Mouse (Mus musculus): ENCODE data around the gene Park7. TPM values are rescaled to one million over a fixed set of nuclear protein-coding genes. Genes with fewer than 3 reads are reported as not detected.

Park7 gene
- polyA plus RNA-seq, 1 experiment from 2014 or later: 227 TPM

GRCm38 (mm10) chr4:150917336-150918027 is 3.2 kb upstream of the Park7 start:
- no peak for ATAC-seq
- H3K4me1 ChIP-seq (ENCODE audit: insufficient read depth): peaks cover 25% of the 10 kb centered on the region
- no peaks in the 10 kb centered on the region for H3K27me3 ChIP-seq (ENCODE audit: insufficient read depth, low read length)
- 57% methylated on average over 8 of the region's 8 CpGs for WGBS (ENCODE audit: insufficient replicate concordance)
- H3K9ac ChIP-seq (replicated peaks): no peak overlapping the region
- H3K4me2 ChIP-seq (ENCODE audit: low read depth, low read length): no peak overlapping the region
- TF ChIP-seq EP300 (IDR thresholded peaks at IDR 0.05; ENCODE audit: low read depth) (no peak), CTCF (IDR thresholded peaks at IDR 0.05; ENCODE audit: low read depth) (no peak)
- H3K36me3 ChIP-seq (replicated peaks; ENCODE audit: insufficient read depth, low read length): no peaks in the 10 kb centered on the region
- no peak for DNase-seq
- H3K27ac ChIP-seq (ENCODE audit: low read depth): 0 out of 2 replicates have a peak overlapping the region, but pooled peaks have one; percentile 48
- H3K4me3 ChIP-seq (ENCODE audit: low read depth, low read length): no peak overlapping the region
- no peaks in the 10 kb centered on the region for H3K9me3 ChIP-seq (ENCODE audit: low read length)

- ATAC-seq (no peak), DNase-seq (no peak)
- Histone ChIP-seq H3K36me3 (replicated peaks; ENCODE audit: insufficient read depth, low read length) (no peaks in the 10 kb centered on the region), H3K9ac (replicated peaks) (peak overlapping the region; percentile 86), H3K4me2 (ENCODE audit: low read depth, low read length) (peak overlapping the region; percentile 80), H3K4me1 (ENCODE audit: insufficient read depth) (peaks cover 25% of the 10 kb centered on the region), H3K9me3 (ENCODE audit: low read length) (no peaks in the 10 kb centered on the region), H3K4me3 (ENCODE audit: low read depth, low read length) (peak overlapping the region; percentile 81), H3K27ac (ENCODE audit: low read depth) (peak overlapping the region; percentile 97), H3K27me3 (ENCODE audit: insufficient read depth, low read length) (no peaks in the 10 kb centered on the region)
- no peak for TF ChIP-seq CTCF (IDR thresholded peaks at IDR 0.05; ENCODE audit: low read depth)
- TF ChIP-seq EP300 (IDR thresholded peaks at IDR 0.05; ENCODE audit: low read depth): no peak
- WGBS (ENCODE audit: insufficient replicate concordance): 45% methylated on average over 10 of the region's 10 CpGs
These were observed 1.1 kb upstream of the Park7 start for GRCm38 (mm10) chr4:150915181-150915906.

DNA sequence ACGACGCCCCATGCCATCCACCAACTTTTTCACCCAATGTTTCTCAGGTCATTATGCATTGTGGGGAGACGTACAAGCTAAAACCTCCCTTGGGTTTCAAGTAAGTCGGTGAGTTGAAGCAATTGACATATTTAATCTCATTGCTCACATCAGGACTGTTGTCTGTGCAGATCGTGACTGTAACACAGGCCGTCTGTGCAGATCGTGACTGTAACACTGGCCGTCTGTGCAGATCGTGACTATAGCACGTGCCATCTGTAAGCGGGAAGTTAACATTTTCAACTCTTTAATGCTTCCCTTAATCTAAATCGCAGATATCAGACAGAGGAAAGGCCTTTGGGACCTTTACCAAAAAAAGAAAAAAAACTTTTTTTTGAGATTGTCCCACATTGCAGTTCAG is 494 bp downstream of the Park7 start:
- no peaks in the 10 kb centered on the region for H3K36me3 ChIP-seq (replicated peaks; ENCODE audit: insufficient read depth, low read length)
- H3K9ac ChIP-seq (replicated peaks): peak overlapping the region; percentile 86
- H3K4me1 ChIP-seq (ENCODE audit: insufficient read depth): peaks cover 34% of the 10 kb centered on the region
- ATAC-seq: no peak
- H3K4me2 ChIP-seq (ENCODE audit: low read depth, low read length): peak overlapping the region; percentile 80
- H3K27ac ChIP-seq (ENCODE audit: low read depth): peak overlapping the region; percentile 97
- TF ChIP-seq CTCF (IDR thresholded peaks at IDR 0.05; ENCODE audit: low read depth): no peak
- no peak for TF ChIP-seq EP300 (IDR thresholded peaks at IDR 0.05; ENCODE audit: low read depth)
- no peaks in the 10 kb centered on the region for H3K9me3 ChIP-seq (ENCODE audit: low read length)
- WGBS (ENCODE audit: insufficient replicate concordance): 13% methylated on average over 12 of the region's 12 CpGs
- DNase-seq: no peak
- peak overlapping the region; percentile 81 for H3K4me3 ChIP-seq (ENCODE audit: low read depth, low read length)
- H3K27me3 ChIP-seq (ENCODE audit: insufficient read depth, low read length): no peaks in the 10 kb centered on the region

DNA sequence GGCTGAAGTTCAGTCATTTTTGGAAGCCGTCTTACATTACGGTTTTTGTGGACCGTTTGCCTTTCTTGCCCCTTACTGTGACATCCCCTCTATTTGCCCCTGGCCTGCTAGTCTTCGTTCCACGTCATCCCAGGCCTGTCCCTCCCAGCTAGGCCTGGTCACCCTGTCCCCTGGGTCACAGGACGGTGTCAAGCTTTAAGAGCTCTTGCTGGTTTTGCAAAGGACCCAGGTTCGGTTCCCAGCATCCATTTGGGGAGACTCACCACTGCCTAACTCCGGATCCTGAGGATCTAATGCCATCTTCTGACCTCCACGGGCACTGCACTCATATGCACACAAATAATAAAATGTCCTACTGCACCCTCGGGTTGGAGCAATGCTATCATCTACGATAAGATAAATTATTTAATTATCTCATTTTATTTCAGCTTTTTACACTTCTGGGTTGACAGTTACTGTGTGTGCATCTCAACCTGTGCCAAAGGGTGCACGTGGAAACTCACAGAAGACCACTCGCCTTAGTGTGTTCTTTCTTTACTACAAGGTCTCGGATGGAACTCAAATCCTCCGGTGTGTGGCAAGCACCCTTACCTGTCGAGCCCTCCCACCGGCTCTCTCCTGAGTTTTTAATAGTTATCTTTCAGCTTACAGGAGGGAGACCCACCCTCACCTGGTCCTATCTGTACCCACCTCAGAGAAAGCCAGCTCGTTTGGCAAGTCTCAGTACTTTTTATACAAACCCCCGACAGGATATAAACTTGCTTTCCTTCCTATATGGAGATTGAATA is 3.9 kb downstream of the Park7 start:
- no peak for DNase-seq
- TF ChIP-seq EP300 (IDR thresholded peaks at IDR 0.05; ENCODE audit: low read depth) (no peak), CTCF (IDR thresholded peaks at IDR 0.05; ENCODE audit: low read depth) (0 out of 2 replicates have a peak, but pooled peaks have one; percentile 14)
- ATAC-seq: no peak
- Histone ChIP-seq H3K4me2 (ENCODE audit: low read depth, low read length) (peak overlapping the region; percentile 94), H3K27ac (ENCODE audit: low read depth) (peak overlapping the region; percentile 56), H3K36me3 (replicated peaks; ENCODE audit: insufficient read depth, low read length) (peaks cover 15% of the 10 kb centered on the region), H3K9me3 (ENCODE audit: low read length) (no peaks in the 10 kb centered on the region), H3K9ac (replicated peaks) (peak overlapping the region; percentile 16; the same call in 1 of the 2 replicates), H3K4me1 (ENCODE audit: insufficient read depth) (peaks cover 32% of the 10 kb centered on the region), H3K27me3 (ENCODE audit: insufficient read depth, low read length) (no peaks in the 10 kb centered on the region), H3K4me3 (ENCODE audit: low read depth, low read length) (peak overlapping the region; percentile 78)
- WGBS (ENCODE audit: insufficient replicate concordance): 87% methylated on average over 19 of the region's 19 CpGs

- DNase-seq: peak; percentile 100
- H3K36me3 ChIP-seq (replicated peaks; ENCODE audit: insufficient read depth, low read length): peaks cover 20% of the 10 kb centered on the region
- H3K4me2 ChIP-seq (ENCODE audit: low read depth, low read length): peak overlapping the region; percentile 94
- WGBS (ENCODE audit: insufficient replicate concordance): under 1% methylated on average over 56 of the region's 56 CpGs
- peak; percentile 33 for TF ChIP-seq CTCF (IDR thresholded peaks at IDR 0.05; ENCODE audit: low read depth)
- TF ChIP-seq EP300 (IDR thresholded peaks at IDR 0.05; ENCODE audit: low read depth): no peak
- peak overlapping the region; percentile 81 for H3K9ac ChIP-seq (replicated peaks)
- ATAC-seq: peak; percentile 86
- H3K27me3 ChIP-seq (ENCODE audit: insufficient read depth, low read length): no peaks in the 10 kb centered on the region
- H3K4me3 ChIP-seq (ENCODE audit: low read depth, low read length): peak overlapping the region; percentile 78
- peaks cover 26% of the 10 kb centered on the region for H3K4me1 ChIP-seq (ENCODE audit: insufficient read depth)
- no peaks in the 10 kb centered on the region for H3K9me3 ChIP-seq (ENCODE audit: low read length)
- H3K27ac ChIP-seq (ENCODE audit: low read depth): peak overlapping the region; percentile 97
These were observed 4.6 kb downstream of the Park7 start for GRCm38 (mm10) chr4:150909451-150910156.
